Mouse (Mus musculus) lung, embryonic 15.5 days (tissue): ENCODE measurements around the gene Alyref. TPM values are rescaled to one million over a fixed set of nuclear protein-coding genes. Genes with fewer than 3 reads are reported as not detected.
"Not testable (repeated sequence)": the region's sequence is repeated elsewhere in the genome, so short reads cannot be mapped to it uniquely, and the experiment has no call there.

Experiments
- ATAC-seq: fragments of 200-750 bp; cut with Nextera tagmentation; 2 replicates; pipeline ENCODE4 v1.8.0; 2017; ENCODE audit warnings: moderate number of reproducible peaks, borderline replicate concordance; ENCODE audit not compliant: low FRiP score, low TSS enrichment; ENCODE audit errors: extremely low read depth
- H3K27ac ChIP-seq: fragments of 300-500 bp; sonication (generic); 2 replicates; pipeline ENCODE4 v1.5.1; 2015; ENCODE audit warnings: moderate library complexity, mild to moderate bottlenecking, inconsistent platforms
- H3K27me3 ChIP-seq: fragments of 300-500 bp; sonication (generic); 2 replicates; pipeline ENCODE4 v1.6.1; 2015; ENCODE audit warnings: inconsistent platforms
- H3K36me3 ChIP-seq: fragments of 300-500 bp; sonication (generic); 2 replicates; pipeline ENCODE4 v1.6.1; 2015; ENCODE audit warnings: inconsistent platforms
- H3K4me1 ChIP-seq: fragments of 300-500 bp; sonication (generic); 2 replicates; pipeline ENCODE4 v1.6.1; 2015; ENCODE audit warnings: inconsistent platforms
- H3K4me2 ChIP-seq: fragments of 300-500 bp; sonication (generic); 2 replicates; pipeline ENCODE4 v1.6.1; 2015; ENCODE audit warnings: inconsistent platforms, mild to moderate bottlenecking, moderate library complexity
- H3K4me3 ChIP-seq: fragments of 300-500 bp; sonication (generic); 2 replicates; pipeline ENCODE4 v1.5.1; 2015; ENCODE audit warnings: mild to moderate bottlenecking, inconsistent platforms
- H3K9ac ChIP-seq: fragments of 300-500 bp; sonication (generic); 2 replicates; pipeline ENCODE4 v1.6.1; 2015; ENCODE audit warnings: inconsistent platforms
- H3K9me3 ChIP-seq: fragments of 300-500 bp; sonication (generic); 2 replicates; pipeline ENCODE4 v1.6.1; 2016; ENCODE audit warnings: inconsistent platforms
- WGBS: fragments of 180-500 bp; shearing (Covaris S2); methylation state at CpG from one replicate; pipeline ENCODE4 v1.1.7; 2015; 5-methylcytosine and 5-hydroxymethylcytosine counted together
- polyA plus RNA-seq: library from polyadenylated mRNA; unstranded; fragments of >200 nt; fragmentation: Nextera tagmentation; extraction: Ambion mirVana; gene quantifications from 2 replicates; pipeline ENCODE4 v1.2.1, GENCODE M21; 2015

Gene Alyref
- polyA plus RNA-seq, 1 experiment from 2014 or later, result 511 TPM

DNA sequence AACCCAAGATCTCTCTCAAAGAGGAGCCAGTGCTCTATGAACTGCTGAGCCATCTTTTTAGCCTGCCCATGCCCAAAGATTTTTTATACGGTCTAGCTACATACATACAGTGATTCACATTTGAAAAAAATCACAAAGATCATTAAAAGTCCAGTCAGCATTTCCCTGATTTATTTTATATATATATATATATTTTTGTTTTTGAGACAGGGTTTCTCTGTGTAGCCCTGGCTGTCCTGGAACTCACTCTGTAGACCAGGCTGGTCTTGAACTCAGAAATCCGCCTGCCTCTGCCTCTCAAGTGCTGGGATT is 15.2 kb downstream of the Alyref start:
- H3K4me3 ChIP-seq, H3K27me3 ChIP-seq, H3K9me3 ChIP-seq, H3K27ac ChIP-seq, H3K9ac ChIP-seq, ATAC-seq, H3K4me2 ChIP-seq: not testable (repeated sequence)
- H3K36me3 ChIP-seq, result peaks cover 60% of the 10 kb centered on the region
- peaks cover 30% of the 10 kb centered on the region for H3K4me1 ChIP-seq
- WGBS, result 94% methylated on average over 2 of the region's 2 CpGs

GRCm38 (mm10) chr11:120582268-120582981 is 15.7 kb downstream of the Alyref start:
- Histone ChIP-seq H3K27ac (peak overlapping the region; percentile 94), H3K4me1 (peaks cover 30% of the 10 kb centered on the region), H3K4me2 (peak overlapping the region; percentile 89), H3K36me3 (peaks cover 60% of the 10 kb centered on the region), H3K4me3 (peak overlapping the region; percentile 83), H3K9me3 (no peaks in the 10 kb centered on the region), H3K27me3 (no peaks in the 10 kb centered on the region), H3K9ac (peak overlapping the region; percentile 86)
- ATAC-seq, result no peak
- 63% methylated on average over 8 of the region's 8 CpGs for WGBS

- no peaks in the 10 kb centered on the region for H3K9me3 ChIP-seq
- peak within 1 kb of the TSS; percentile 83 for H3K4me3 ChIP-seq
- H3K4me2 ChIP-seq, result peak within 1 kb of the TSS; percentile 89
- peak; percentile 71 for ATAC-seq
- peaks cover 30% of the 10 kb centered on the region for H3K4me1 ChIP-seq
- H3K27ac ChIP-seq, result peak within 1 kb of the TSS; percentile 94
- H3K9ac ChIP-seq, result peak within 1 kb of the TSS; percentile 86
- no peaks in the 10 kb centered on the region for H3K27me3 ChIP-seq
- peaks cover 57% of the 10 kb centered on the region for H3K36me3 ChIP-seq
- WGBS, result 5% methylated on average over 69 of the region's 75 CpGs
Observed at GRCm38 (mm10) chr11:120581490-120582267, 16.5 kb downstream of the Alyref start, which contains the start of gene Arhgdia. Gene Arhgdia (minus strand): TSS chr11:120581624.

- H3K4me3 ChIP-seq, result peak overlapping the region; percentile 83
- under 1% methylated on average over 36 of the region's 44 CpGs for WGBS
- no peaks in the 10 kb centered on the region for H3K9me3 ChIP-seq
- H3K4me1 ChIP-seq, result peaks cover 30% of the 10 kb centered on the region
- H3K27me3 ChIP-seq, result no peaks in the 10 kb centered on the region
- H3K4me2 ChIP-seq, result peak overlapping the region; percentile 89
- peak overlapping the region; percentile 94 for H3K27ac ChIP-seq
- peak overlapping the region; percentile 86 for H3K9ac ChIP-seq
- peak; percentile 24 for ATAC-seq
- H3K36me3 ChIP-seq, result peaks cover 49% of the 10 kb centered on the region
Observed at GRCm38 (mm10) chr11:120580871-120581331, 17.3 kb downstream of the Alyref start.

GRCm38 (mm10) chr11:120580190-120580589 is 18.0 kb downstream of the Alyref start:
- H3K4me2 ChIP-seq, result peak overlapping the region; percentile 89
- peak overlapping the region; percentile 94 for H3K27ac ChIP-seq
- no peaks in the 10 kb centered on the region for H3K27me3 ChIP-seq
- H3K36me3 ChIP-seq, result peaks cover 42% of the 10 kb centered on the region
- peaks cover 30% of the 10 kb centered on the region for H3K4me1 ChIP-seq
- no peaks in the 10 kb centered on the region for H3K9me3 ChIP-seq
- H3K4me3 ChIP-seq, result peak overlapping the region; percentile 83
- H3K9ac ChIP-seq, result peak overlapping the region; percentile 86
- no peak for ATAC-seq
- 49% methylated on average over 7 of the region's 7 CpGs for WGBS

DNA sequence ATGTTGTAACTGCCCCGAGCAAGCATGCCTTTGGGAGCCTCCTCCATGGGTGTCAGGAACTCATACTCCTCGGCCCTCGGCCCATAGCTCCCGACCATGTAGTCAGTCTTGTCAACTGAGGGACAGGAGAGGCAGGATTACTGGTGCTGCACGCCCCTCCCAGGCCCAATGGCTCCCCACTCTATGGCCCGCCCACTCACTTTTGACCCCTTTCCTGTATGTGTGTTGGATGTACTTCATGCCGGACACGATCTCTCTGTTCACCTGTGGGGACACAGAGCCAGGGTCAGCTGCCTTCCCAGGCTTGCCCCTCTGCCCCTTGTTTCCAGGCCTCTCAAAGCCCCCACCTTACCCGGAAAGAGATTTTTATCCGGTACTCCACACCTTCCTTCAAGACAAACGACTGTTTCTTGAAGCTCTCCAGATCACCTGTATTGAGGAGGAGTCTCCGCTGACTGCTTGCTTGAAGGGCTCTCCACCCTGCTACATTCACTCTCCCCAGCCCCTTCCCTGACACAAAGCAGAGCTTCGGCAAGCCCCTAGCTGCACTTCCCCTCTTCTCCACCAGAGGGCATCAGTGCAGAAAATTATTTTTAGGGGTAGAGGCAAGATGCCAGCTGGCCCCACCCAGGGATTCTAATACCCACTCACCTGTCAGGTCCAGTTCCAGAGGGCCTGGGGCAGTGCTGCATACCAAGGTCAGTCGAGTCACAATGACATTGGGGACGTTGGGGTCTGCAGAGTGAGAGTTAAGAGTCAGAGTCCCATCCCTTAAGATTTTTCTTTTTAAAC is 18.7 kb downstream of the Alyref start:
- Histone ChIP-seq H3K27me3 (no peaks in the 10 kb centered on the region), H3K4me2 (peak overlapping the region; percentile 89), H3K4me1 (peaks cover 33% of the 10 kb centered on the region), H3K9me3 (no peaks in the 10 kb centered on the region), H3K27ac (peak overlapping the region; percentile 94), H3K4me3 (peak overlapping the region; percentile 83), H3K36me3 (peaks cover 37% of the 10 kb centered on the region), H3K9ac (peak overlapping the region; percentile 86)
- WGBS, result 52% methylated on average over 15 of the region's 15 CpGs
- ATAC-seq, result no peak

DNA sequence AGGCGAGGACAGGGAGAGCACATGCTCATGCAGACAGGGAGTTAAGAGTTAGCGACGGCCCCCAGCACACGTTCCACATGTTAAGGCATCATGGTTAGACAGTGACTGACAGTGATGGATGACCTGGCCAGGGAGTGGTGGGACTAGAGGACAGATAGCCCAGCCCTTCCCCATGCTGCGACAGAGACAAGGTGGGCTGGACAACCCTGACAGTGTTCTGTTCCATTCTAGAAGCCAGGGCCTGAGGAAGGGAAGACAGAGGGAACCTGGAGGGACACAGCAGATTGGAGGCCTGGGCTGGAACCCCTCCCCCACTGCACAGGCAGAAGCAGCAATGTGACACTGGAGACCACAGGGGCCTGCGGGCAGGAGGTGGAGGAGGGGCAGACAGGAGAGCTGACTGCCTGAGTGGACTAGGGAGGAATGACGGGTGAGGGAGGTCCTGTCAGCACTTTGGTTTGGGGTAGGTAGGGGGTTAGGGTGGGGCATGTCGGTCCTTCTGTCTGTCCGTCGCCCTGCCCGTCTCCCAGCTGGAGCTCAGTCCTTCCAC is 19.4 kb downstream of the Alyref start:
- H3K9ac ChIP-seq, result no peak overlapping the region
- peaks cover 38% of the 10 kb centered on the region for H3K4me1 ChIP-seq
- no peaks in the 10 kb centered on the region for H3K27me3 ChIP-seq
- no peak for ATAC-seq
- peaks cover 30% of the 10 kb centered on the region for H3K36me3 ChIP-seq
- H3K4me2 ChIP-seq, result no peak overlapping the region
- no peak overlapping the region for H3K27ac ChIP-seq
- H3K9me3 ChIP-seq, result no peaks in the 10 kb centered on the region
- WGBS, result 75% methylated on average over 11 of the region's 11 CpGs
- no peak overlapping the region for H3K4me3 ChIP-seq

DNA sequence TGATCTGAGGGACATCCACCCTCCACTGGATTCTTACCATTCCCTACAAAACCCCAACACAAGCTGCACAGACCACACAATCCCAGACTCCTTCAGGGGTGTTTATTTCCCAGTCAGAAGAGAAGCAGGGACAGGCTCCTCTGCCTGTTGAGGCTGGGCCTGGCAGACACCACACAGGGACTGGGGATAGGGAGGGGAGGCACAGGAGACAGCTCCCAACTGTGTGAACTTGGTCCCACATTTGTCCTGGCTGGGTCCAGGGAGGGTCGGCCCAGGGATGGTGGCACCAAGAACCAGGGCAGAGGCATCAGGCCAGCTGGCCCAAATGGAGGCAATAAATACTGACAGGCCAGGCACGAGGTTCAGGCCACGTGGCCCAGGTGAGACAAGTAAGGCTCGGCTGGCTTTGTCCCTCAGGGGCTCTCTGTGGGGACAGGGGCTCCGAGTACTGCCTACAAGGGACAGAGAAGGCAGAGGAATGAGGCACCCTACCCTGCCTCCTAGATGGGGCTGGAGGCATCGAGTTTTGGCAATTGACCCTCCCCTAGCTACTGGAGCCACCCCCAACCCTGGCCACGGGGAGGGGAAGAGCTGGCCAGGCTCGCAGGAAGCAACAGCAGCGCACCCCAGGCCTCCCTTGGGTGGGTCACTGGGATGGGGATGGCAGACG is 20.0 kb downstream of the Alyref start:
- ATAC-seq, result no peak
- H3K27ac ChIP-seq, result no peak overlapping the region
- 79% methylated on average over 10 of the region's 10 CpGs for WGBS
- H3K36me3 ChIP-seq, result peaks cover 29% of the 10 kb centered on the region
- no peak overlapping the region for H3K4me3 ChIP-seq
- H3K4me2 ChIP-seq, result no peak overlapping the region
- no peaks in the 10 kb centered on the region for H3K9me3 ChIP-seq
- no peaks in the 10 kb centered on the region for H3K27me3 ChIP-seq
- H3K9ac ChIP-seq, result no peak overlapping the region
- H3K4me1 ChIP-seq, result peaks cover 38% of the 10 kb centered on the region

GRCm38 (mm10) chr11:120577211-120578023 is 20.7 kb downstream of the Alyref start:
- Histone ChIP-seq H3K4me1 (peaks cover 35% of the 10 kb centered on the region), H3K4me2 (no peak overlapping the region), H3K27ac (no peak overlapping the region), H3K9me3 (no peaks in the 10 kb centered on the region), H3K36me3 (peaks cover 29% of the 10 kb centered on the region), H3K27me3 (no peaks in the 10 kb centered on the region), H3K4me3 (no peak overlapping the region), H3K9ac (no peak overlapping the region)
- no peak for ATAC-seq
- 85% methylated on average over 7 of the region's 7 CpGs for WGBS

- ATAC-seq, result no peak
- no peaks in the 10 kb centered on the region for H3K9me3 ChIP-seq
- no peak overlapping the region for H3K4me2 ChIP-seq
- H3K4me1 ChIP-seq, result peaks cover 32% of the 10 kb centered on the region
- no peak overlapping the region for H3K27ac ChIP-seq
- H3K36me3 ChIP-seq, result peaks cover 29% of the 10 kb centered on the region
- H3K4me3 ChIP-seq, result no peak overlapping the region
- WGBS, result 88% methylated on average over 3 of the region's 3 CpGs
- no peaks in the 10 kb centered on the region for H3K27me3 ChIP-seq
- no peak overlapping the region for H3K9ac ChIP-seq
Observed at GRCm38 (mm10) chr11:120576365-120576981, 21.7 kb downstream of the Alyref start.
